Mouse (Mus musculus) adrenal gland, adult 2 months (tissue): ENCODE results near the gene P3h4. TPM values are rescaled to one million over a fixed set of nuclear protein-coding genes. Genes with fewer than 3 reads are reported as not detected.

Experiments
- DNase-seq: peaks from one replicate; pipeline ENCODE4 v3.0.0; 2021
- long read RNA-seq: library from polyadenylated mRNA; stranded (forward); transcript quantifications from one replicate; pipeline ENCODE4 v2.0.0, GENCODE M21; 2021
- polyA plus RNA-seq: library from polyadenylated mRNA; depleted of rRNA; stranded (reverse); fragments of >200 nt; gene quantifications from 2 replicates; pipeline ENCODE4 v1.2.3, GENCODE M21; 2012; rRNA removed
- total RNA-seq, 2 experiments: library from RNA; stranded (reverse); gene quantifications; 2 replicates each; pipeline ENCODE4 v1.2.3; 2021

The P3h4 gene
- total RNA-seq: 10 to 100 TPM; 20.3 to 40.8 TPM
- 76.3 and 107 TPM in 2 replicates for polyA plus RNA-seq
- long read RNA-seq, transcript P3h4-201 (8 exons, 2,178 nt): major isoform, 104 of 116 reads
- long read RNA-seq, partial matches to known transcripts: 6 of 116 reads
- long read RNA-seq, other reads (novel, unspliced or antisense): 6 of 116 reads

DNA sequence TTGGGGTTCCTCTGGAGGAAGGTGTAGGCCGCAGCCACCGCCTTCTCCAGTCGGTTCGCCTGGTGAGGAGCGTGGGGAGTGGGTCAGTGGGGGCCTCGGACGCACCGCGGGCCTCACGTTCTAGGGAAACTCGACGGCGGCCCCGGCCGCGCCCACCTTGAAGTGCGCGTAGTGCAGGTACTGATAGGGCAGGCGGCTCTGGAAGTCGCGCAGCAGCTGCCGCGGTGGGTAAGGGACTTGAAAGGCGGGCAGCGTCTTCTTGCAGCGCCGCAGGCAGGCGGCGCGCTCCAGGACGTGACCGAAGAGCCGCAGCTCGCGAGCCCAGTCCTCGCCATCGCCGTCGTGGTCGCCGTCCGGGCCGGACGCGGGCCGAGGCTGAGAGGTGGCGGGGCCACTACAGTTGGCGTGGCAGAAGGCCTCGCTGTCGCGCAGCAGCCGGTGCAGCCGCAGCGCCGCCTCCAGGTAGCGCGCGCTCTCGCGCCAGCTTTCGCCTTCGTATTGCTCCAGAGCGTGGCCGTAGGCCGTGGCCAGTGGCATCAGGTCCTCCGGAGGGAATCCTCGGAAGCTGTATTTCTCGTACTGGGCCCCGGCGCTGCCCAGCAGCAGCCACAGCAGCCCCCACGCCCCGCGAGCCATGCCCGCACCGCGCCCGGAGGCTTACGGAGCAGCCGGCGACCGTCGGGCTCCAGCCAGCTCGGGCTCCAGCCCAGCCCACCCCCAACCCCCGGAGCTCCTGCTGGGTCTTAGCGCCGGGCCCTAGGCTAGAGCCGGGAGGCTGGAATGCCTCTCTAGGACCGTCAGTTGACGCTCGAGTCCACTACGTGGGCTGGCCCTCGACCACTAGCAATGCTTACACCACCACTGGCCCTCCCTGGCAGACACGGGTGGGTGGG, at the start of gene P3h4:
P3h4 (minus strand) TSS at position 816 of the 893 bp plus-strand sequence.
- DNase-seq: peak; percentile 93

DNA sequence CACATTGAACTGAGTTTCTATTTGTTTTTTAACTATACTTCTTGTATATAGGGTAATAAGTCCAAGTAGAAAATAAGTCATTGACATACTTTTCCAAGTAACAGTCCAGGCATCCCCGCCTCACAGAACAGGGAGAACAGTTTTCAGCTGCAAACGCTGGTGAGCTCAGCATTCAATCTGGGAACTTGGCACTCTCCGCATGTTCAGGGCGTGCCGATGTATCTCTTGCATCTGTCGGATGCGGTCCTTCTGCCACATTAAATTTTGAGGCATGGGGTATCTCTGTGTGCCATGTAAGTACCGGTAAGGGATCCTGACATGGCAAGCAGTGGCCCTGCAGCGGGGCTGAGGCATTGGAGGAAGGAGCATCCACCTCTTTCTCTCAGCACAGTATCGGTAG, 48.1 kb upstream of the P3h4 start:
- DNase-seq: no peak

DNA sequence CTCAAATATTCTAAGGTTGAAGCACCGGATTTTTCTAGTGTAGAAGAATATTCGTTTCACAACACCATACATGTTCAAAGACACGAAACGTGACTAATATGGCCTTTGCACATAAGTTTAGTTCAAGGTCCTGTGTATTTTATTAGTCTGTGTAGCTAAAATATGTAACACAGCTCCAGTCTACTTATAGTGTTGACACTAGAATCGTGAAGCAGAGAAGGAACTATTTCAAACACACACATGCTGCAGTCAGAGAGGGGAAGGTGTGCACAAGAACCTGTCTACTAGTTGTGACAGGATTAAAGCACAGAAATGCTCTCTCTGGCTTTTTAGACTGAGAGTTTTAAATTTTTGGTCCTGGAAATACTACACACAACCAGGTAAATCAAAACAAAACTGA, 43.1 kb upstream of the P3h4 start:
- no peak for DNase-seq

DNA sequence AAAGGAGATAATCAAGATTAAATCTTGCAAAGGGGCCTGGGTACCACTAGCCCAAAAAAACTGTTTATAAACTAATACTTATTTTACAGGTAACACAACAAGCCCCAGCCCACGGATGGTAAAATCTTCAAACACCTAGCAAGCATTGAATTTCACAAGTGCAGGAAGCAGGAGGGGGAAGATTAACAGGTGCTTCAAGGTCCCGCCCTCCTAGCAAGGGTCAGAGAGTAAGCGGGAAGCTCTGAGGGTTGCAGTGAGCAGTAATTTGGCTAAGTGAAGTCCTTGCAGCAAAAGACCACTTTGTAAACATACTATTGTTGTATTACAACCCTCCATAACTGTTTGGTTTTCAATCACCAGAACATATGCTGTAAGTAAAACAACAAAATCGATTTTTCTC, 42.6 kb upstream of the P3h4 start:
- no peak for DNase-seq

DNA sequence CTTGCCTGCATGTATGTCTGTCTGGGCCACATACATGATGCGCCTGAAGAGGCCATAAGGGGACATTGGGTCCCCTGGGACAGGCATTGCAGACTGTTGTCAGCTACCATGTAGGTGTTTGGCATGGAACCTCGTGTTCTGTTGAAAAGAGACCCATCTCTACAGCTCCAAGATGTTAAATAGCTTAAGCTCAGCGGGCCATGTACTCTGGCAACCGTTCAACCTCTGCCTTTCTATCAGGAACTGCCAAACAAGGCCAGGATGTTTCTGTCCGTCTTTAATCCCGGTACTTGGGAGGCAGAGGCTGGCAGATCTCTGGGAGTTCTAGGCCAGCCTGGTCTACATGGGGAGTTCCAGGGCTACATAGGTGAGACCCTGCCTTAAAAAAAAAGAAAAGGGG, 28.0 kb upstream of the P3h4 start:
- no peak for DNase-seq

DNA sequence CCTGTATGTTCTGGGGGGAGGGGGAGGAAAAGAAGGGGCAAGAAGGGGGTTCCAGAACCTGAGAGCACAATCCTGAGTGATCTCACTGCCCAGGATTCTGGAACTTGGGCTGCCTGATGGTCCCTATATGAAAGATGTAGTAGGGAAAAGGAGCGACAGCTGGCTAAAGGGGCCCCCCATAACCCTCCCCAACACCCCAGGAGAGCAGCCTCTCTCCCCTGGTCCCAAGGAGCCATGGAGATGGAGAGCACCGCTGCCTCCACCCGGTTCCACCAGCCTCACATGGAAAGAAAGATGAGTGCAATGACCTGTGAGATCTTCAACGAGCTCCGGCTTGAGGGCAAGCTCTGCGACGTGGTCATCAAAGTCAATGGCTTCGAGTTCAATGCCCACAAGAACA, 27.2 kb upstream of the P3h4 start, which contains the start of the genes Nt5c3b and Klhl10:
Nt5c3b (minus strand) TSS at position 12 of the 400 bp plus-strand sequence.
Klhl10 (plus strand) TSS at position 121 of the 400 bp plus-strand sequence.
- DNase-seq: no peak

DNA sequence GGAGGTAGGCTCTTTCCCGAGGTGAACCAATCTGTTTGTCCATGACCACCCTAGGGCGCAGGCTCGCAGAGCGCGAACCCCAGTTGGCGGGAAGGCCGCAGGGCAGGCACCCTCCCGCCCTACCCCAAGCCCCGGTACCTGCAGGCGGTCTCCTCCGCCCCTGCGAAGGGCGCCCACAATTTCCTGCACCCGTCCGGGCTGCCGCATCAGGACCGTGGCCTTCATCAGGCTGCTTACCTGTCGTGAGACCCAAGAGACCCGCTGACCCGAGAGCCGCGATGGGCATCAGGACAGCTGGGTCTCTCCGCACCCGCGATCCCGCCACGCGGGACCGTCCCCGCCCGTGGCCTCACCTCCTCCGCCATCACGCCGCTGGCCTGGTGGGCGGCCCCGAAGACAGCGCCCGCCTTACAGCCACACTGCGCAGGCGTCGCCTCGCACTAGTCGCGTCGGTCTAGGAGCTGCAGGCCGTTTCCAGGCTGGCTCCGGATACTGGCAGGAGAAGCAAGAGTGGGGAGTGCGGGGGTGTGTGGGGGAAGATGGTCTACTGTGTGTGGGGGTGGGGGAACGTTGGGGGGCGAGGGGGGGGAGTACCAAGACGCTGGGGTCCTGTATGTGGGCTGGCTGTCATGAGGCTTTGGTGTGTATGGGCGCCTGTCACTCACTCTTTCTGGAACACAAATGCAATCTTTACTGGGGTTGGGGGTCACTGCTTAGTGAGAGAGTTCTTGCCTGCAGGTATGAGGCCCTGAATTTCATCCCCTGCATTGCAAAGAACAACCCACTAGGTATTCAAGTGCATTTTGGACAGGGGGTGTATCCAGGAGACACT, 26.3 kb upstream of the P3h4 start:
- DNase-seq: peak; percentile 92

DNA sequence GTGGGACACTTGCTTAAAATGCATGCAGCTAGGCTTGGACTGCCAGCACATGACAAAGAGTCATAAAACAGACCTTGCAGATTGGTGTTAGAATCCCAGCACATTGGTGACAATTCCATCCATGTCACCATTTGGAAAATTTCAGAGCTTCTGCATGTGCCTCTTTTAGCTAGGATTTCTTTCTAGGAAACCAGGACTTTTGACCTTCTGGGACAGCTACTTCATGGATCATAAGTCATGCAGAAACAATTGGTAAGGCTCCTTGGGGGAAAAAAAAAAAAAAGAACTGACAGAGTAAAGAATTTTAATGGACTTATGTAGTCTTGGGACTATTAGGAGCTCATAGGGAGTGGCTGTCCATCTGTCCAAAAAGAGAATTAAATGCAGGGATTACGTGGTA, 23.3 kb upstream of the P3h4 start:
- no peak for DNase-seq

DNA sequence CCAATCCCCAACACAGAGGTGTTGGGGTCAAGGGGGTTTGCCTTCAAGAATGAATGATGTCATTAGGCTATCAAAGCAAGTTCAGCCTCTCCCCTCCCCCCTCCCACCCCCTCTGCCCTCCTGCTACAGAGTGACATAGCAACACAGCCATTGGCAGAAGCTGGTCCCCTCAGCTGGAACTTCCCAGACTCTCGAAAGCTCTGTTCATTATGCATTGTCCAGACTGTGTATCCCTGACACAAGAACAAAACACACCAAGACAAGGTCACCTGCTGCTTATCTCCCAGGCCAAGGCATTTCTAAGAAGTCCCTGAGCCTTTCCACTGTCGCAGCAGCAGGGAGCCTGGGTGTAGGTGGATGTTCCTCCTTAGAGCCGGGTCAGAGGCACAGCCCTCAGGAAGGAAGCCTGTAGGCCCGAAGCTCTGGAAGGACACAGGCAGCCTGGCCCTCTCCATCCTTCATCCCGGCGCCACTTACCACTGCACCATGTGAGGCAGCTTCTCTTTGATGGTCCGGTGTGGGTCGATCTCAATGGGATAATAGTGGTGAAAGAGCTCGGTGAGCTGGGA, 21.1 kb upstream of the P3h4 start:
- DNase-seq: no peak

DNA sequence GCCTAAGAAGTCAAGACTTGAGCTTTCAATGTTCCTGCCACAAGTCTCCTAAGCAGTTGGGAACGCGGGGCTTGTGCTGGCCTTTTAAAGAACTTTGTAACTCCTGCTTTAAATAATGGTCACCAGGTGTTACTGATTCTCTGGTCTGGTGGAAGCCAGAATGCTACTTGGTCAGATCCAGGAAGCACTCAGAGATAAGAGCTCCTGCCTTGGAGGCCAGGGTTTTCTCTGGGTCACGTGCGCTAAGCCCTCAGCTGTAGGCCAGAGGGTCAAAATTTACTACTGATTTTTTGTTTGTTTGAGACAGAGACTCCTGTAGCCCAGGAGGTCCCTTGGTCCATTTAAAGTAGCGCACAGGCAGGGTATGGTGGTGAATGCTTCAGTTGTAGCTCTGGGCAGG, 17.4 kb upstream of the P3h4 start:
- no peak for DNase-seq

DNA sequence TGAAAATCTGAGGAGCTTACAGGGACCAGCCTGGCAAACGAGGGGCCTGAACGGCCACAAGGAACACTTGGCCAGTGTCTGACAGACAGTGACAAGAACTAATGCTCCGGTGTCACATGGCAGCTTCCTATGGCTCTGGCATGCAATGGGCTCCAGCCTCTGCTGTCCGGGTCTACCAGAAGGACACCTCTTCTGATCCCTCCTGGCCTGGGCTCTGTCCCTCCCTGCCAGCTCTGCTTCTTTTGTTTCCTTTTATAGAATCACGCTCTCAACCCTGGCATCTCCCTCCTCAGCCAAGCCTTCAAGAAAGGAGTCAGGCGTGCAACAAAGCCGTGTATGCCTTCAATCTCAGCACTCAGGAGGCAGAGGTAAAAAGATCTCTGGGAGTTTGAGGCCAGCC, 15.4 kb upstream of the P3h4 start:
- no peak for DNase-seq

DNA sequence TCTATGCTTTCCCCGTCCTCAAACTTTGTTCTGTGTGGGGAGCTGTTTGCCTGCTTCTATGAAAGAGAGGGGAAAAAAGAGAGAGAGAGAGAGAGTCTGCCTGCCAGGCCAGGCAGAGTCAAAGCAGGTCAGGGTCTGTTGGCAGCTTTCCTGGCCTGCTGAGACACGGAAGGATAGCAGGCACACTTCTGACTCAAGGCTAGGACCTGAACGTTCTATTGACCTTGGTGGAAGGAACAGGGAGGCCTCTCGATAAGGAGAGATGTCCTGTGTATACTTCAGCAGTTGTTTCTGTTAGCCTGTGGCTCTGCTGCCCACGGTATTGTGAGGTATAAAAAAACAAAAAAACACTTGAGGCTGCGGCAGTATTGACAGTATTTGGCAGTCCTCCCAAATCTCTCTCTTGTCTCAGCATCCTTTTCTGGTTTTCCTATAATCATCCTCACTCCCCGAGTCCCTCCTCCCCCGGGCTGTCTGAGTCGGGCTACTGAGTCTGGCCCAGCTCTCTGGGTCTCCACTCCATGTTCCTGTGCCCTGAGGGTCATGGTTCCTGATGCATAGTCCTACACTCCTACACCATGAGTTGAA, 14.1 kb upstream of the P3h4 start:
- peak; percentile 91 for DNase-seq

DNA sequence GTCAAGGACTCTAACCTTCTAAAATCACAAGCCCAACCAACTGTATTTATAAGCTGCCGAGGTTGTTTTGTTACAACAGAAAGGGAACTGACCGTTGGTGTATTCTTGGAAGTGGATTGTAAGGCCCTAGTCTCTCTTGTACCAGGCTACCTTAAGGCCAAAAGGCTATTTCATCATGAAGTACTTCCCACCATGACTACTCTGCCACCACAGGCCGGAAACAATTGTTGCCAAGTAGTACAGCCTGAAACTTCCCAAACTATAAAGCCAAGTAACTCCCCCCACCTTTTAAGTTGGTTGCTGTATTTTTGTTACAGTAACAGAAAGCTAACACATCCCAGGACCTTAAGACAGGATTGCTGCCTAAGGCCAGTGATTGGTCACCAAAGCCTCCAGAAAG, 12.2 kb upstream of the P3h4 start:
- no peak for DNase-seq

DNA sequence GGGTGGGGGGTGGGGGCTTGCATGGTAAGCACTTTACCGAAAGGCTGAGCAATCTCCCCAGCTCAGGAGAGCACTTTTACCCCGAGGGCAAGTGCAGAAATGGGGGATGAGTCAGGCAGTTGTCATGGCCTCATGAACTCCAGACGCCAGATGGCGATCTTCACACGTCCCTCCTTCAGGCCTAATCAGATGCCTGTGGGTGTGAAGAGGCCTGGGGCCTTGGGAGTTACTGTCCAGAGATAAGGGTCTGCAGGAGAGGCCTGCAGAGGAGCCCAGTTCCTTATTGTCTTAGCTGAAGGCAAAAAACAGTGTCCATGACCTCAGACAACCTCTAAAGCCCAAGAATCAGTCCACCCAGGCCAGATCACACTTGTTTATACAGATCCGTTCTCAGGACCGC, 11.2 kb upstream of the P3h4 start:
- peak; percentile 88 for DNase-seq

DNA sequence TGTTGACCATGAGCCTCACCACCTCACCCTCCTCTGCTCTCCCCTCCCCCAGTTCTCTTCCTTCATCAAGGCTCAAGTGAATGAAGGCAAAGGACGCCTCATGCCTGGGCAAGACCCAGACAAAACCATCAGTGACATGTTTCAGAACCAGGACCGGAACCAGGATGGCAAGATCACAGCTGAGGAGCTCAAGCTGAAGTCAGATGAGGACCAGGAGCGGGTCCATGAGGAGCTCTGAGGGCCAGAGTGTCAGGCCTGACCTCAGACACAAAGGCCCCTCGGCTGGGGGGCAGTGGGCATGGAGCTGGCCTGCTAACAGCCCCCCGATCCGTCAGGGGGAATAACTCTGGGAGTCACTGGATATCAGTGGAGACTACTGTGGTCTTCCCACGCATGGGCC, 9.2 kb upstream of the P3h4 start:
- no peak for DNase-seq

DNA sequence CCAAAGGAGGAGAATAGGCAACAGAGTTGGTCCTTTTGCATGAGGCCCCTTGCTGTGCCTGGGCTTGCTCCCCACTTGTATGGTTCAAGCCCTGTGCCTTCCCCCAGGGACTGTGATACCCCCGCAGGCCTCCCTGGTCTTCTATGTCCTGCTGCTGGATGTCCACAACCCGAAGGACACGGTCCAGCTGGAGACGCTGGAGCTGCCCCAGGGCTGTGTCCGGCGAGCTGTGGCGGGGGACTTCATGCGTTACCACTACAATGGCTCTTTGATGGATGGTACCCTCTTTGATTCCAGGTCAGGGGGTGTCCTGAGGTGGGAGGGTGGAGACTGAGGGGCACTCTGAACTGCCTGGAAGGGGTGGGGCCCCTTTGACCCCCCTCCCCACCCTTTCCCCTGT, 6.9 kb upstream of the P3h4 start:
- no peak for DNase-seq

DNA sequence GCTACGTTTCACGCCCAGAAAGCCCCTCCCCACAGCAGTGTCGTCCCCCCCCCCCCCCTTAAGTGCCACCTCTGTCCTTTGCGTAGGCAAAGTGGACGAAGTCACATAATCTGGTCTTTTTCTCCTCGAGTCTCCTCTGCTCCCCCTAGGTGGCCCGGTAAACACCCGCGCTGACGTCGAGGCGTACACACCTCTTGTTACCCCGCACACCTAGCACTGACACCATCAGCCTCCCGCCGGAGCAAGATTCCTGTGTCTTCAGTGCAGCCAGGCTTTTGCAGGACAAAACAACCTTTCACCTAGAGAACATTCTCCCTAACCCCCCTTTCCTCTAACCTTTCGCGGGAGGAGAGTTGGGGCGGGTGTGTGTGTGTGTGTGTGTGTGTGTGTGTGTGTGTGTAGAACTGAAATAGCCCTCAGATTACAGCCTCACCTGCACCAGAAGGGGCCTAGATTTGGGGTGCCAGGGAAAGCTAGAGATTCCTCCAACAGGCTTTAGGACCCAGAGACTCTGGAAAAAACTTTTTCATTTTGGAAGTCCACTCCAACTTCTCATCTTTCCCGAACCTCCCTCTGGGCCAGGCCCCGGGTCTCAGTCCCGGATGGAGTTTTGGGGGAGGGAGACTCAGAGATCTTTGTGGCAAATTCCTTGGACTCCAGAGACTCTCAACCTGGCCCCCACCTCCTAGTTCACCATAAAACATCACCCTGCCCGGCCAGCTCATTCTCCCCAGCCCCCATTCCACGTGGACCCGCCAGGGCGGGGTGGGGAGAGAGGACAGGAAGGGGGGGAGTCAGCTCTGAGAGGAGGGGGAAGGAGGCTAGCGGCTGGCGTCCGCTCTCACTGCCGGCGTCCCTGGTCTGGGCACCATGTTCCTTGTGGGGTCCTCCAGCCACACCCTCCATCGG, 532 bp upstream of the P3h4 start, which contains the start of gene Fkbp10:
Fkbp10 (plus strand) TSS at position 784 of the 909 bp plus-strand sequence.
- peak; percentile 82 for DNase-seq

DNA sequence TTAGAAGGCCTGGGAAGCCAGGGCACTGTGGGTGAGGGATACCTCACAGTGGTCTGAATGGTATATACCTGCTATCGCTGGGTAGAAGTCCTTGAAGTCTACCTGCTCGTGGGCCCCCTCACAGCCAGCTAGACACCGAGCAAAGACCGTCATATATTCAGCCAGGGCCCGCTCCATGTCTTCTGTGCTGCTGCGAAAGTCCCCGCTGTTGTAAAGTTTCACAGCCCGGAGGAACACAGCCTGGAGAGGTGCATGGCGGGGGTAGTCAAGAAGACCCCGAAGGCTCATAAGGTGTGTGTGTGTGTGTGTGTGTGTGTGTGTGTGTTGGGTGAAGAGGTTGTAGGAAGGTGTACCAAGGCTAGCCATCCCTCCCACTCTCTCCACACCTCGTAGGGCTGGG, 1.1 kb downstream of the P3h4 start:
- no peak for DNase-seq

DNA sequence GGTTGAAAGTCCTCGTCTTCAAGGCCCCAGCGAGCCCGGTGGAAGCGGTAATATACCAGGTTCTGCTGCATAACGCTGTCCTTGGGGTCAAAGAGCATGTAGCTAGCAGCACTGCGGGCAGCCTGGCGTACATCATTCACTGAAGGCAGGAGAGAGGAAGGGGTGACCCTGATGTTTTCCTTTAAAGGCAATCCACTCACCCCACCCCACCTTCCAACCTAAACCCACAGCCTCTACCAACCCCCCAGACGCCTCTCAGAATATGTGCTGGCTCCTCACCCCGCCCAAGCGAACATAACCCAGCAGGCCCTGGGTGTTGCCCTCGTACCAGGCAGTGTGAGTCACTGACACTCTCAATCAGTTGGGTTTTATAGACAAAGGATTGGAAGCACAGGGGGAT, 2.9 kb downstream of the P3h4 start:
- peak; percentile 55 for DNase-seq

DNA sequence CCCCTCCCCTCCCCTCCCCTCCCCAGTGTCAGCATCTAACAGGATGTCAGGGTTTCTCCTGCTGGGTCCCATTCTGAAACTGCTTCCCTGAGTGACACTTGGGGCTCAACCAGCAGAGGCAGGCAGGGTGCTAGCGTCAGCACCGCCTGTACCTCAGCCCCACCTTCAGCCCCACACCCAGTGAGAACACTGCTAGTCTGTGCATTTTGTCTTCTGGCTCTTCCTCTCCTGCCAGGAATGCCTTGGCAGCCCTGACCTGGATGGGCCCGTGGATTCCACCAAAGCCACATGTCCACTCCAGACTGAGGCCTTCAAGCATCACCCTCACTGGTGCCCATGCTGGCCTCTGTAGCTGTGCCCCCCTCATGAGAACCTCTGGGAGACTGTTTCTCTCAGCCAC, 5.0 kb downstream of the P3h4 start:
- no peak for DNase-seq
